Mouse (Mus musculus): ENCODE results near the gene Nkd1. TPM values are rescaled to one million over a fixed set of nuclear protein-coding genes. Genes with fewer than 3 reads are reported as not detected.

Gene Nkd1
- total RNA-seq, 2 experiments from 2014 or later, result 13.7 to 14.1 TPM

- DNase-seq (ENCODE audit: extremely low spot score in 1 of 2, low spot score in 2 of 2), result peak; percentile 20 to 41
- no peak for TF ChIP-seq CTCF (IDR thresholded peaks at IDR 0.05)
- Histone ChIP-seq H3K4me3 (peak overlapping the region; percentile 81), H3K27ac (peak overlapping the region; percentile 72)
- intact Hi-C loops (cut with DNase I), result loop anchor here (5.0 kb wide), 3 partner anchors 69 to 159 kb away; partner anchors contain the start of gene Brd7
These were observed 624 bp downstream of the Nkd1 start for GRCm38 (mm10) chr8:88521541-88522414.

GRCm38 (mm10) chr8:88522433-88523030 lies 1.4 kb downstream of the Nkd1 start:
- peak overlapping the region; percentile 81 for H3K4me3 ChIP-seq
- no peak for TF ChIP-seq CTCF (IDR thresholded peaks at IDR 0.05)
- intact Hi-C loops (cut with DNase I), result loop anchor here (5.0 kb wide), 3 partner anchors 70 to 160 kb away; partner anchors contain the start of gene Brd7
- no peak overlapping the region; the same call in 1 of the 2 replicates for H3K27ac ChIP-seq
- no peak for DNase-seq (ENCODE audit: extremely low spot score in 1 of 2, low spot score in 2 of 2)

- Histone ChIP-seq H3K4me3 (no peak overlapping the region), H3K27ac (no peak overlapping the region)
- DNase-seq (ENCODE audit: extremely low spot score in 1 of 2, low spot score in 2 of 2), result no peak
- TF ChIP-seq CTCF (IDR thresholded peaks at IDR 0.05), result no peak
- intact Hi-C loops (cut with DNase I), result loop anchor here (5.0 kb wide), 3 partner anchors 71 to 161 kb away; partner anchors contain the start of gene Brd7
These were observed 2.5 kb downstream of the Nkd1 start for GRCm38 (mm10) chr8:88523621-88524020.

GRCm38 (mm10) chr8:88524132-88524531 lies 3.0 kb downstream of the Nkd1 start:
- H3K4me3 ChIP-seq, result no peak overlapping the region
- no peak overlapping the region for H3K27ac ChIP-seq
- intact Hi-C loops (cut with DNase I), result loop anchor here (5.0 kb wide), 3 partner anchors 72 to 162 kb away; partner anchors contain the start of gene Brd7
- no peak for TF ChIP-seq CTCF (IDR thresholded peaks at IDR 0.05)
- DNase-seq (ENCODE audit: extremely low spot score in 1 of 2, low spot score in 2 of 2), result no peak

- H3K4me3 ChIP-seq, result no peak overlapping the region
- intact Hi-C loops (cut with DNase I), result loop anchor here (5.0 kb wide), 3 partner anchors 73 to 163 kb away; partner anchors contain the start of gene Brd7
- TF ChIP-seq CTCF (IDR thresholded peaks at IDR 0.05), result no peak
- no peak for DNase-seq (ENCODE audit: extremely low spot score in 1 of 2, low spot score in 2 of 2)
- no peak overlapping the region for H3K27ac ChIP-seq
These were observed 3.7 kb downstream of the Nkd1 start for GRCm38 (mm10) chr8:88524851-88525250.

- no peak overlapping the region for H3K27ac ChIP-seq
- TF ChIP-seq CTCF (IDR thresholded peaks at IDR 0.05), result no peak
- H3K4me3 ChIP-seq, result no peak overlapping the region
- intact Hi-C loops (cut with DNase I), result no loop called here
- no peak for DNase-seq (ENCODE audit: extremely low spot score in 1 of 2, low spot score in 2 of 2)
These were observed 5.1 kb downstream of the Nkd1 start for GRCm38 (mm10) chr8:88526296-88526695.

GRCm38 (mm10) chr8:88528186-88528585 lies 7.0 kb downstream of the Nkd1 start:
- DNase-seq (ENCODE audit: extremely low spot score in 1 of 2, low spot score in 2 of 2), result no peak
- intact Hi-C loops (cut with DNase I), result no loop called here
- no peak overlapping the region for H3K4me3 ChIP-seq
- H3K27ac ChIP-seq, result no peak overlapping the region
- TF ChIP-seq CTCF (IDR thresholded peaks at IDR 0.05), result no peak

GRCm38 (mm10) chr8:88529798-88530197 lies 8.6 kb downstream of the Nkd1 start:
- DNase-seq (ENCODE audit: extremely low spot score in 1 of 2, low spot score in 2 of 2), result no peak
- intact Hi-C loops (cut with DNase I), result no loop called here
- Histone ChIP-seq H3K27ac (no peak overlapping the region), H3K4me3 (no peak overlapping the region)
- TF ChIP-seq CTCF (IDR thresholded peaks at IDR 0.05), result peak; percentile 20

- DNase-seq (ENCODE audit: extremely low spot score in 1 of 2, low spot score in 2 of 2), result no peak
- intact Hi-C loops (cut with DNase I), result loop anchor here (5.0 kb wide), 1 partner anchor 85 kb away; no protein-coding TSS in a partner anchor
- TF ChIP-seq CTCF (IDR thresholded peaks at IDR 0.05), result no peak
- H3K4me3 ChIP-seq, result no peak overlapping the region
- no peak overlapping the region for H3K27ac ChIP-seq
These were observed 15.9 kb downstream of the Nkd1 start for GRCm38 (mm10) chr8:88537081-88537480.

- TF ChIP-seq CTCF (IDR thresholded peaks at IDR 0.05), result no peak
- Histone ChIP-seq H3K27ac (no peak overlapping the region), H3K4me3 (no peak overlapping the region)
- intact Hi-C loops (cut with DNase I), result loop anchor here (5.0 kb wide), 1 partner anchor 84 kb away; no protein-coding TSS in a partner anchor
- no peak for DNase-seq (ENCODE audit: extremely low spot score in 1 of 2, low spot score in 2 of 2)
These were observed 17.1 kb downstream of the Nkd1 start for GRCm38 (mm10) chr8:88537998-88538975.

- intact Hi-C loops (cut with DNase I), result loop anchor here (5.0 kb wide), 1 partner anchor 83 kb away; no protein-coding TSS in a partner anchor
- H3K4me3 ChIP-seq, result no peak overlapping the region
- no peak for DNase-seq (ENCODE audit: extremely low spot score in 1 of 2, low spot score in 2 of 2)
- TF ChIP-seq CTCF (IDR thresholded peaks at IDR 0.05), result no peak
- no peak overlapping the region for H3K27ac ChIP-seq
These were observed 17.8 kb downstream of the Nkd1 start for GRCm38 (mm10) chr8:88538976-88539371.
